Mouse (Mus musculus) heart, adult 2 months (tissue): ENCODE results near the gene Yaf2.

Experiments used
- CTCF ChIP-seq: fragments of 200-600 bp; IDR thresholded peaks from 2 replicates; pipeline ENCODE4 v1.8.1; 2022; ENCODE audit warnings: antibody characterized with exemption, mild to moderate bottlenecking, moderate library complexity
- EP300 ChIP-seq: fragments of 200-500 bp; IDR thresholded peaks from 2 replicates; pipeline ENCODE4 v1.6.1; 2011; ENCODE audit warnings: low read depth, low read length, control low read depth; ENCODE audit not compliant: insufficient read depth
- POLR2A ChIP-seq: fragments of 200-500 bp; IDR thresholded peaks from 2 replicates; pipeline ENCODE4 v1.6.1; 2011; ENCODE audit warnings: mild to moderate bottlenecking, low read depth, low read length, control low read depth; ENCODE audit not compliant: insufficient read depth

DNA sequence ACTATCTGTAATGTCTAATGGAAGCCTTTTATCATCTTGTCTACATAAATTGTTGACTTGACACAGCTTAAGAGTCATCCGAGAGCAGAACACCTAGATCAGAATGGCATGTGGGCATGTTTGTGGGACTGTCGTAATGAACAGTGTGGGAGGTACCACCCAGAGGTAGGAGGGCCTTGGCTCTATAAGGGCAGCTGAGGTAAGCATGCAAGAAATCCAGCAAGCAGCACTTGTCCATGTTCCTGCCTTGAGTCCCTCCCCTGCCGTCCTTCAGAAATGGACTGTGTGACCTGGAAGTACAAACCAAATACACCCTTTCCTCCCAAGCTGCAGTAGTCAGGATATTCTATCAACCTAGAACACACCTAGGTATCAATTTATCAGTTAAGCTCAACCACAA, 71.5 kb downstream of the Yaf2 start:
- TF ChIP-seq POLR2A (no peak), CTCF (no peak), EP300 (no peak)
